Mouse (Mus musculus): ENCODE results near the gene Ttll11.

Gene Ttll11

GRCm38 (mm10) chr2:35979644-35980021 lies at the start of gene Ttll11:
Ttll11 (minus strand) TSS chr2:35979913.
- peak; percentile 79 for DNase-seq (ENCODE audit: low spot score)

DNA sequence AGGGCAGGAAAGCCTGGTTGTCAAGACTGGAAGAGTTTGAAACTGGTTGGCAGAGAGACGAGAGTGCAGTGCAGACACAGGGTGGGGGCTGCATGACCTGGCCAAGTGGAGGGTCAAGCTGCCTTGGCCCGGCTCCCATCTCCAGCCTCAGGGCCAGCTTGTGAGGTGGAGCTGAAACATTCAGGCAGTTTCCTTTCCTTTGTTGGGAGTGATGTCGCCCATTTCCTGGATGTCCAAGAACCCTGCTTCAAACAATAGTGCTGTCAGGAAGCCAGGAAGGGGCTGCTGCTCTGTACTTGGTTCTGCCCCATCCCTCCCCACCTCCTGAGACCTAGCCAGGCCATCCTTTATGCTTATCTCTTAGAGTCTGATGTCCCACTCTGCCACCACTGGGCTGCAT lies 43.6 kb upstream of the Ttll11 start:
- DNase-seq (ENCODE audit: low spot score): no peak

- peak; percentile 66 for DNase-seq (ENCODE audit: low spot score)
Measured at GRCm38 (mm10) chr2:36021385-36022159, 41.9 kb upstream of the Ttll11 start.

DNA sequence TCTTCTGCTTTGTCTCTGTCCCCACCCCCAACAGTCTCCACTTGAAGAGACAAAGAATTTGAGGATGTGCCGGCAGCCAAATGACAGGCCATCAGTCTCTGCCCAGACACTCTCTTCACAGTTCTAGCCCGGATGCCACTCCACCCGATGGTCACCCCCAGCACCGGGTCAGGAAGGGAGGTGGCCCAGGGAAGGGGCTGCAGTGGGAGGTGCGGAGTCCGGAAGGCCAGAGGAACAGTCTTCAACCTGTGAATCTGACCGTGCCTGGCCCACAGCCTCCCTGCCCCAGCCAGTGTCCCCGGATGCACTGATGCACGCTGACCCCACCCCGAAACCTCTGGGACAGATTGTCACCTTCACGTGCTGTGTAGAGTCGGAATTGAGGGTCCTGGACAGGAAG lies 33.3 kb upstream of the Ttll11 start:
- no peak for DNase-seq (ENCODE audit: low spot score)

DNA sequence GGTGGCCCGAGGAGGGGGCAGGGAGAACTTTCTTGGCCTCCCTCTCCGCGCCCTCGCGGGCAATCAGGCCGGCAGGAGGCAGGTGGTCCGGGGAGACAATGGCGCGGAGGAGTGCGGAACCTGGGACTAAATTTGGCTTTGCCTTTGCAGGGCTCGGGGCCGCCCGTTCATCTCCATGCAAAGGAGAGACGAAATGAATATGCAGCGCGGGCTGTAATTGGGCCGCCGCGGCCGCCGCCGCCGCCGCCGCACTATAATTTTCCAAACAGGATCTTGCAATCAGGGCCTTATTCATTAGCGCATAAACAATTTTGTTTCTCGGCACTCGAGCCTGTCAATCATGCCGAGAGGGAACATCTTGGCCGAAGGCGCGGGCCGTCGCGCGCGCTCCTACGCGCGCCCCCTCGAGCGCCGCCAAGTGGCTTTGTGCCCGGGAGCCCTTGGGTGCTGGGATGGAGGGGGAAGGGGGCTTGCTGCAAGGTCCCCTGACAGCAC lies 31.7 kb upstream of the Ttll11 start:
- no peak for DNase-seq (ENCODE audit: low spot score)

DNA sequence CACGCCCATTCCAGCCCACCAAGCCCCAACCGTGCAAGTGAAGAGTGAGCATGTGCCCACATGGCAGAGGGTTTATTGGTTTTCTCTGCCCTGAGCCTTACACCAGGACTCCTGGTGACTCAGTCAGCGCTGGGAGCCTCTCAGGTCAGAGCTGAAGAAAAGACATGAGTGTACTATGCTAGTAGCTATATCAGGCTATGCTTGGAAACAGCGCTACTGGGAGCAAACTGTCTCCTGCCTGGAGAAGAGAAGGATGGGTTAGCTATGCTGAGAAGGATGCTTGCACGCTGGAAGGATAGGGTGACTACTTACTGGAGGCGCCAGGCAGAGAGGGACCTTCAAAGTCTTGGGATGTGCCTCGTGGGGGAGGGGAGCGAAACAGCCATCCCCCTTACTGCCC lies 30.9 kb upstream of the Ttll11 start:
- no peak for DNase-seq (ENCODE audit: low spot score)

DNA sequence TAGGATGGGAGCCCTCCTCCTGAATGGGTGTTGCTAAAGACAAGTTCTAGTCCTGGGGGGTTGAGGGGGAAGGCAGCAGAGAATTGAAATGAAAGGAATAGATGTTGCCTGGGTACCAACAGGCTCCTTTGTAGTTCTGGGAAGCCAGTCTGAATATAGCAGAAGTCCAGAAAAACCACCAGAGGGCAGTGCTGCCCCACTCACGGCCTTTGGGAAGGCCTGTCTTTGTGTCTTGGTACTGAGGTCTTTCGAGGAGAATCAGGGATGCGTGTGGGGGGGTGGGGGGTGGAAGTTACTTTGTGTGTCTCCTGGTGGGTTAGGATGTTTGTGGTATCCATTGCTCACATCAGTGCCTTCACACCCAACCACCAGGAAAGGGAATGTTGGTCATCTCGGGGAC lies 29.7 kb upstream of the Ttll11 start:
- DNase-seq (ENCODE audit: low spot score): peak; percentile 51

- DNase-seq (ENCODE audit: low spot score): peak; percentile 43
Measured at GRCm38 (mm10) chr2:36008071-36008470, 28.4 kb upstream of the Ttll11 start.

DNA sequence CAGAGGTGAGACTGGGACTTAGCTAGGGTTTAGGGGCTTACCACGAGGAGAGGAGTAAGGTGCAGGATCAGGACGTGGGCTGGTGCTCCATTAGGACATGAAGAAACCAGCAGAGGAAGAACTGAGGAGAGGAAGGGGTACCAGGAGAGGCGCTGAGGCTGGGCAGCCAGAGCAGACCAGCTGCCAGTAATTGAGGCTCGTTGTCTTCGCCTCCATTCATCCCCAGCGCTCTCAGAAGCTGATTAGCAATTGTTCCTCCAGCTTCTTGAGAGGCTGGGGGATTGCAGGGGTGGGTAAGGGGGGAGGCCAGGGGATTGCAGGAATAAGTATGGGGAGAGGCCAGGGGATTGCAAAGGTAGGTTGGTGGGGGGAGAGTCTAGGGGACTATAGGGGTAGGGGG lies 22.5 kb upstream of the Ttll11 start:
- no peak for DNase-seq (ENCODE audit: low spot score)

- no peak for DNase-seq (ENCODE audit: low spot score)
Measured at GRCm38 (mm10) chr2:36000390-36000789, 20.7 kb upstream of the Ttll11 start.

GRCm38 (mm10) chr2:35999212-35999611 lies 19.5 kb upstream of the Ttll11 start:
- no peak for DNase-seq (ENCODE audit: low spot score)

- DNase-seq (ENCODE audit: low spot score): no peak
Measured at GRCm38 (mm10) chr2:35998416-35998815, 18.7 kb upstream of the Ttll11 start.

DNA sequence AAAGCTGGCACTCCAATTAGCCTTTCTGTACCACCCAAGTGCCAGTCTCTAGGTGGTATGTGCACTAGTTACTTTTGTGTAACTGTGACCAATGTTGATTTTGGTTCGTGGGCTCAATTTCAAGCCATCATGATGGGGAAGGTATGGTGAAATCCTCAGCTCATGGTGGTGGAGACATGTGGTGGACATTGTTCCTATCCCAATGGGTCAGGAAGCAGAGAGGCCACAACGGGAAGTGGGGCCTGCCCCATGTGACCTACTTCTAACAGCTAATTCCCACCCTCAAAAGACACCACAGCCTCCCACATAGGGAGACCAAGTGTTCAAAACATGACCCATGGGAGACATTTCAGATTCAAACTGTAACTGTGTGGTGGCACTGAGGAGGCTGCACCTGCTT lies 17.0 kb upstream of the Ttll11 start:
- no peak for DNase-seq (ENCODE audit: low spot score)

- DNase-seq (ENCODE audit: low spot score): no peak
Measured at GRCm38 (mm10) chr2:35994303-35994702, 14.6 kb upstream of the Ttll11 start.

- DNase-seq (ENCODE audit: low spot score): no peak
Measured at GRCm38 (mm10) chr2:35993481-35993880, 13.8 kb upstream of the Ttll11 start.

DNA sequence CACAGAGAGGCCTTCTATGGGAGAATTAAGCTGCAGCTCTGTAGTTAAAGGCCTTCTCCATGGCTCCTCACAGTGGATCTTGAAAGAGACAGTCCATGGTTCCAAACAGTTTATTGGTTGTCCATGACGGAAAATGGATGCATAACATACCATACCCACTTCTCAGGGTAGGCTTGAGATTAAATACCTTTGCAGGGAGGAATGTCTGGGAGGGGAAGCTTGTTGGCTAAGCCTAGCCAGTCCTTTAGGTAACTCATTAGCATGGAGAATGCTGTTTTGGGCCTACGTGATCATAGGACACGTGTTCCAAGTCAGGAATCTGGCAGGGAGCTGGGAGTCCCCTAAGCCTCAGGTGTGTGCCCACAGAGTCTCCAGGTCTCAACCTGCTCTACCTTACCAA lies 12.5 kb upstream of the Ttll11 start:
- DNase-seq (ENCODE audit: low spot score): no peak

DNA sequence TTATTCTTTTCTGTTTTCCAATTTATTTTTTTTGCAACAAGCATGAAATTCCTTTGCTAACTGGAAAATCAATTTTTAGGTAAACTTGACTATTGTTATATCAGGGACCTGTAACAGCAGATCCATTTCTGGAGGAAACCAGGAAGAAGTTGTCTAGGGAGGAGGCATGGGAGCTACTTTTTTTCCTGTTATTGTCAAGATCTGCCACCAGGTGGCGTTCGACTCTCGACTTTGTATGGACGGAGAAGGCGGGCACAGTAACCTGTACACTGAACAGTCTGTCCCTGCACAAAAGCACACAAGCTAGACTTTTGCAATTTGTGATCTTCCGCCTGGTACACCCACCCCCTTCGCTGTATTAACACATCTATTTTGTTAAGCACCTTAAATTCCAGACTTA lies 4.2 kb upstream of the Ttll11 start:
- DNase-seq (ENCODE audit: low spot score): peak; percentile 44

DNA sequence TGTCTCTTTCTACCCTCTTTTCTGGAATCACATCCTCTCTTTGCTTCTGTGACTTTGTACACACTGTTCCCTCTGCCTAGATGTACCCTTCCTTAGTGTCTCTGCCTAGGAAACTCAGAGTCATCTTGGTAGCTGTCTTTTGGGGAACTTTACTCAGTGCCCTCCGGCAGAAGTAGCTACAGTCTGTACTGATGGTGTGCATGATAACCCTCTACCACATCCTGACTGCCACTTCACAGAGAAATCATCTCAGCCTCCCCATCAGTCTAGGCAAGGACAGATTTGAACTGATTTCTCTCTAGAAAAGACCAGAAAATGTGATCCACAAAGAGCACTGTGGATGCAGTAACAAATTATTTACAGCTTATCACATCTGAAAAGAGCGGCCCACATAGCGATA lies 2.2 kb upstream of the Ttll11 start:
- DNase-seq (ENCODE audit: low spot score): no peak

DNA sequence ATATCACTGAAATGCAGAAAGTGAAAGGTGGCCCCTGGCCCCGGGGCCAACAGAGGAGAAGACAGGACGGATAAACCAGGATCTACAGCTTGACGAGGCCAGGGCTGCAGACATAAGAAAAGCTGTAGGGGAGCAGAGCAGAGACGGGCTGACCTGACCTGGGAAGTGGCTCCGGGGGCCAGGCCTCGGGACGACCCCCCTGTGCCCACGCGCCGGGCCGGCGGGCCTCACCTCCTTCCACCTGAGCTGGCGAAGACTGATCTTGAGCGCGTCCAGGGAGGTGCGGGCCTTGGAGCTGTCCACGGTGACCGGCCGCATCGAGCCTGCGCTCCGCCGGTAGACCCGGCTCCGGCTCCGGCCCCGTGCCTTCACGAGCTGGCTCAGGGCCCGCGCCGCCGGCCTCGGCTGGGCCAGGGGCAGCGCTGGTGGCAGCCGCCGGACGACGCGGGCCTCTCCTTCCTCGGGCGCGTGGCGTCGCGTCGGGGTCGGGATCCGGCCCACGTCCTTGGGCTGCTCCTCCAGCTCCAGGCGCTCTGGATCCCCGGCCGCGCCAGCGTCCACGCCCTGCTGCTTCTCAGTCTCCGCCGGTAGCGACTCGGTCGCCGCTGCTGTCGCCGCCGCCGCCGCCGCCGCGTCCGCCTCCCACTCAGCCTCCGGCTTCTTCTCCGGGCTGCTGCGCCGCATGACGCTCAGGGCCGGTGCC lies 621 bp downstream of the Ttll11 start:
- DNase-seq (ENCODE audit: low spot score): peak; percentile 19

GRCm38 (mm10) chr2:35978276-35978933 lies 1.3 kb downstream of the Ttll11 start:
- no peak for DNase-seq (ENCODE audit: low spot score)

- no peak for DNase-seq (ENCODE audit: low spot score)
Measured at GRCm38 (mm10) chr2:35977749-35978148, 2.0 kb downstream of the Ttll11 start.

GRCm38 (mm10) chr2:35972259-35973001 lies 7.3 kb downstream of the Ttll11 start:
- no peak for DNase-seq (ENCODE audit: low spot score)
